Mouse (Mus musculus) embryonic facial prominence, embryonic 14.5 days (tissue): ENCODE results near the gene Tulp4. TPM values are rescaled to one million over a fixed set of nuclear protein-coding genes. Genes with fewer than 3 reads are reported as not detected.

Experiments
- ATAC-seq: fragments of 200-750 bp; cut with Nextera tagmentation; 2 replicates; pipeline ENCODE4 v1.8.0; 2017; ENCODE audit warnings: low read depth, moderate number of reproducible peaks, moderate TSS enrichment
- DNase-seq: peaks from one replicate; pipeline ENCODE4 v3.0.0-alpha.2; 2015; ENCODE audit warnings: low spot score
- H3K27ac ChIP-seq: fragments of 300-500 bp; sonication (generic); replicated peaks from 2 replicates; pipeline ENCODE4 v1.5.1; 2014; ENCODE audit warnings: low read depth, mild to moderate bottlenecking, low read length, moderate library complexity
- H3K27me3 ChIP-seq: fragments of 300-500 bp; sonication (generic); replicated peaks from 2 replicates; pipeline ENCODE4 v1.6.1; 2014; ENCODE audit warnings: low read length; ENCODE audit not compliant: control insufficient read depth, insufficient read depth
- H3K36me3 ChIP-seq: fragments of 300-500 bp; sonication (generic); 2 replicates; pipeline ENCODE4 v1.6.1; 2014; ENCODE audit warnings: low read length, mixed read lengths; ENCODE audit not compliant: control insufficient read depth, insufficient read depth
- H3K4me1 ChIP-seq: fragments of 300-500 bp; sonication (generic); 2 replicates; pipeline ENCODE4 v1.6.1; 2014; ENCODE audit warnings: antibody characterized with exemption, low read length; ENCODE audit not compliant: control insufficient read depth, insufficient read depth
- H3K4me2 ChIP-seq: fragments of 300-500 bp; sonication (generic); 2 replicates; pipeline ENCODE4 v1.6.1; 2014; ENCODE audit warnings: low read depth, mild to moderate bottlenecking, low read length, moderate library complexity, mixed read lengths
- H3K4me3 ChIP-seq: fragments of 300-500 bp; sonication (generic); 2 replicates; pipeline ENCODE4 v1.5.1; 2014; ENCODE audit warnings: low read depth, mild to moderate bottlenecking, low read length
- H3K9ac ChIP-seq: fragments of 300-500 bp; sonication (generic); 2 replicates; pipeline ENCODE4 v1.6.1; 2014; ENCODE audit warnings: low read depth, mild to moderate bottlenecking, low read length, moderate library complexity, mixed read lengths
- H3K9me3 ChIP-seq: fragments of 300-500 bp; sonication (generic); 2 replicates; pipeline ENCODE4 v1.6.1; 2016; ENCODE audit warnings: low read length; ENCODE audit not compliant: control insufficient read depth
- WGBS: fragments of 180-500 bp; shearing (Covaris S2); extraction: QIAGEN DNeasy Blood & Tissue Kit; methylation state at CpG from one replicate; pipeline ENCODE4 v1.1.7; 2014; 5-methylcytosine and 5-hydroxymethylcytosine counted together
- polyA plus RNA-seq: library from polyadenylated mRNA; unstranded; fragments of >200 nt; fragmentation: Nextera tagmentation; extraction: Ambion mirVana; gene quantifications from 2 replicates; pipeline ENCODE4 v1.2.1, GENCODE M21; 2014

Tulp4 gene
- polyA plus RNA-seq, 1 experiment from 2014 or later = 86.3 TPM

GRCm38 (mm10) chr17:6113653-6114052, 7.4 kb downstream of the Tulp4 start:
- Histone ChIP-seq H3K9me3 (no peaks in the 10 kb centered on the region), H3K4me2 (no peak overlapping the region), H3K27me3 (no peaks in the 10 kb centered on the region), H3K9ac (no peak overlapping the region), H3K4me1 (peaks cover 7% of the 10 kb centered on the region), H3K36me3 (peaks cover 23% of the 10 kb centered on the region), H3K4me3 (no peak overlapping the region), H3K27ac (no peak overlapping the region)
- 86% methylated on average over 6 of the region's 6 CpGs for WGBS
- no peak for DNase-seq
- no peak for ATAC-seq

GRCm38 (mm10) chr17:6115085-6115484, 8.8 kb downstream of the Tulp4 start:
- no peak overlapping the region for H3K4me2 ChIP-seq
- ATAC-seq = no peak
- H3K4me3 ChIP-seq = no peak overlapping the region
- no peaks in the 10 kb centered on the region for H3K27me3 ChIP-seq
- H3K9ac ChIP-seq = no peak overlapping the region
- no peak overlapping the region for H3K27ac ChIP-seq
- DNase-seq = no peak
- WGBS = 97% methylated on average over 9 of the region's 9 CpGs
- H3K9me3 ChIP-seq = no peaks in the 10 kb centered on the region
- peaks cover 23% of the 10 kb centered on the region for H3K36me3 ChIP-seq
- 0 out of 2 replicates have a peak, but pooled peaks cover 4% of the 10 kb centered on the region for H3K4me1 ChIP-seq

GRCm38 (mm10) chr17:6117148-6117725, 11.0 kb downstream of the Tulp4 start:
- H3K27ac ChIP-seq = no peak overlapping the region
- WGBS = 73% methylated on average over 4 of the region's 4 CpGs

GRCm38 (mm10) chr17:6117917-6118316, 11.7 kb downstream of the Tulp4 start:
- Histone ChIP-seq H3K27me3 (no peaks in the 10 kb centered on the region), H3K4me2 (no peak overlapping the region), H3K4me1 (0 out of 2 replicates have a peak, but pooled peaks cover 4% of the 10 kb centered on the region), H3K9me3 (no peaks in the 10 kb centered on the region), H3K27ac (no peak overlapping the region), H3K36me3 (peaks cover 21% of the 10 kb centered on the region), H3K4me3 (no peak overlapping the region), H3K9ac (no peak overlapping the region)
- DNase-seq (no peak), ATAC-seq (no peak)
- 71% methylated on average over 3 of the region's 3 CpGs for WGBS

More at GRCm38 (mm10) chr17:6117148-6117725, 11.0 kb downstream of the Tulp4 start:
- DNase-seq (peak; percentile 21), ATAC-seq (0 out of 2 replicates have a peak, but pooled peaks have one; percentile 26)
- H3K4me1 ChIP-seq = 0 out of 2 replicates have a peak, but pooled peaks cover 4% of the 10 kb centered on the region
- H3K9me3 ChIP-seq = no peaks in the 10 kb centered on the region
- no peak overlapping the region for H3K4me3 ChIP-seq
- H3K4me2 ChIP-seq = no peak overlapping the region
- no peaks in the 10 kb centered on the region for H3K27me3 ChIP-seq
- peaks cover 15% of the 10 kb centered on the region for H3K36me3 ChIP-seq
- H3K9ac ChIP-seq = no peak overlapping the region

GRCm38 (mm10) chr17:6118861-6119260, 12.6 kb downstream of the Tulp4 start:
- Histone ChIP-seq H3K27ac (no peak overlapping the region), H3K4me3 (no peak overlapping the region)
- no peak for ATAC-seq

GRCm38 (mm10) chr17:6123776-6124175, 17.5 kb downstream of the Tulp4 start:
- ATAC-seq (no peak), DNase-seq (no peak)
- Histone ChIP-seq H3K27ac (no peak overlapping the region), H3K9ac (no peak overlapping the region), H3K4me3 (no peak overlapping the region), H3K4me1 (no peaks in the 10 kb centered on the region; the same call in 1 of the 2 replicates), H3K36me3 (peaks cover 31% of the 10 kb centered on the region), H3K4me2 (no peak overlapping the region), H3K27me3 (no peaks in the 10 kb centered on the region), H3K9me3 (no peaks in the 10 kb centered on the region)
- 78% methylated on average over 4 of the region's 4 CpGs for WGBS

More at GRCm38 (mm10) chr17:6118861-6119260, 12.6 kb downstream of the Tulp4 start:
- WGBS = 82% methylated on average over 4 of the region's 4 CpGs
- H3K9me3 ChIP-seq = no peaks in the 10 kb centered on the region
- H3K27me3 ChIP-seq = no peaks in the 10 kb centered on the region
- H3K9ac ChIP-seq = no peak overlapping the region
- 0 out of 2 replicates have a peak, but pooled peaks cover 4% of the 10 kb centered on the region for H3K4me1 ChIP-seq
- H3K36me3 ChIP-seq = peaks cover 27% of the 10 kb centered on the region
- H3K4me2 ChIP-seq = no peak overlapping the region
- DNase-seq = no peak

GRCm38 (mm10) chr17:6125441-6125840, 19.2 kb downstream of the Tulp4 start:
- Histone ChIP-seq H3K9me3 (no peaks in the 10 kb centered on the region), H3K27me3 (no peaks in the 10 kb centered on the region), H3K4me1 (no peaks in the 10 kb centered on the region; the same call in 1 of the 2 replicates), H3K4me3 (no peak overlapping the region), H3K36me3 (peaks cover 31% of the 10 kb centered on the region), H3K4me2 (no peak overlapping the region), H3K27ac (no peak overlapping the region), H3K9ac (no peak overlapping the region)
- 96% methylated on average over 3 of the region's 3 CpGs for WGBS
- no peak for ATAC-seq
- no peak for DNase-seq

GRCm38 (mm10) chr17:6128039-6128438, 21.8 kb downstream of the Tulp4 start:
- Histone ChIP-seq H3K9ac (no peak overlapping the region), H3K4me1 (no peaks in the 10 kb centered on the region; the same call in 1 of the 2 replicates), H3K4me3 (no peak overlapping the region), H3K9me3 (no peaks in the 10 kb centered on the region), H3K27ac (no peak overlapping the region), H3K36me3 (peaks cover 28% of the 10 kb centered on the region), H3K4me2 (no peak overlapping the region), H3K27me3 (no peaks in the 10 kb centered on the region)
- no peak for ATAC-seq
- 39% methylated on average over 3 of the region's 3 CpGs for WGBS
- no peak for DNase-seq

- DNase-seq (no peak), ATAC-seq (no peak)
- WGBS = 79% methylated on average over 4 of the region's 4 CpGs
- Histone ChIP-seq H3K9me3 (no peaks in the 10 kb centered on the region), H3K4me2 (no peak overlapping the region), H3K36me3 (peaks cover 16% of the 10 kb centered on the region), H3K9ac (no peak overlapping the region), H3K4me3 (no peak overlapping the region), H3K27me3 (no peaks in the 10 kb centered on the region), H3K4me1 (no peaks in the 10 kb centered on the region; the same call in 1 of the 2 replicates), H3K27ac (no peak overlapping the region)
These were observed 23.1 kb downstream of the Tulp4 start for GRCm38 (mm10) chr17:6129361-6129760.
